Mouse (Mus musculus) heart, postnatal 14 days (tissue): ENCODE data around the gene Myo1e. TPM values are rescaled to one million over a fixed set of nuclear protein-coding genes. Genes with fewer than 3 reads are reported as not detected.
"Not testable (repeated sequence)": the region's sequence is repeated elsewhere in the genome, so short reads cannot be mapped to it uniquely, and the experiment has no call there.

Experiments used
- DNase-seq, 2 experiments: peaks; one replicate each; pipeline ENCODE4 v3.0.0; 2021 to 2022
- intact Hi-C: fragments of 180-260 bp; cut with DNase I; formaldehyde crosslinking; loops from one replicate; pipeline ENCODE4 v1.15.1; 2025
- total RNA-seq, 2 experiments: library from RNA; stranded (reverse); gene quantifications; 2 replicates each; pipeline ENCODE4 v1.2.3; 2021

The Myo1e gene
- total RNA-seq, 2 experiments from 2014 or later = 14.6 to 17.6 TPM

- intact Hi-C loops = no loop called here
- no peak for DNase-seq
These were observed 40.9 kb downstream of the Myo1e start for GRCm38 (mm10) chr9:70248046-70248445.

DNA sequence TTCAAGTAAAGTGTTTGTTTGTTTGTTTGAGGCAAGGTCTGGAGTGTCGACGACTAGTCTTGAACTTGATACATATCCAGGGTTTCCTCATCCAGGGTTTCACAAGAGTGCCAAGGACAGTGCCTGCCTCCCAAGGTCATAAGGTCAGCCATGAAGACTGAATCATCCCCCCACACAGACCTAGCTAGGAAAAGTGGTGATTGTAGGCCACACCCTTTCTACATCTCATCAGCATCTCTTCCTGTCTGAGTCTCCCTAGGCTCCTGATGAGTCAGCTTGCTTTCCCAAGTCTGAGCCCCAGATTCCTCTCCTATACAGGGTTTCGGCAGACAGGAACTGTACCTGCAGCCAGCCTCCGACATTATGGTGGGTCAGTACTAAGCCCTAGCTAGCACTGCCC lies 41.7 kb downstream of the Myo1e start:
- intact Hi-C loops = no loop called here

GRCm38 (mm10) chr9:70249881-70250681 lies 42.9 kb downstream of the Myo1e start:
- intact Hi-C loops = no loop called here
- peak; percentile 33 to 38 for DNase-seq

More for the DNA sequence above, 41.7 kb downstream of the Myo1e start:
- no peak for DNase-seq

- DNase-seq = no peak
- intact Hi-C loops = no loop called here
These were observed 44.4 kb downstream of the Myo1e start for GRCm38 (mm10) chr9:70251441-70251985.

GRCm38 (mm10) chr9:70253016-70253415 lies 45.9 kb downstream of the Myo1e start:
- DNase-seq = no peak
- intact Hi-C loops = no loop called here

DNA sequence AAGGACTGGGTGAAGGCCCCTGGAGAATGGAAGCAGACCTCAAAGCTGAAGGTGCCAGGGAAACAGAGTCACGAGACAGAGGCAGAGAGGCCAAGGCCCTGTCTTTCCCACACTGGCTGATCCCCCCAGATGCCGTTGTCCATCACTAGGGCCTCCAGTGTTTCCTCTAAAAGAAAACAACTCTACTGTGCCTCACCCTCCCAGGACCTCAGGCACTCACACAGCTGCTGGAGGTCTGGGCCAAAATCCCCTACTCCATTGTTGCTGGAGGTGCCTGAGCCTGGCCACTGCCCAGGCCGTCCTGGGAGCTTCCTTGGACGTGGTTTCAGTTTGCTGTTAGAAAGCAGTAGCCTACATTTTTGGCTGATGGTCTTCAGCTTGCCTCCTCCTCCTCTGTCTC lies 47.9 kb downstream of the Myo1e start:
- DNase-seq = no peak
- intact Hi-C loops = loop anchor here (5.0 kb wide), 1 partner anchor 33 kb away; no protein-coding TSS in a partner anchor

DNA sequence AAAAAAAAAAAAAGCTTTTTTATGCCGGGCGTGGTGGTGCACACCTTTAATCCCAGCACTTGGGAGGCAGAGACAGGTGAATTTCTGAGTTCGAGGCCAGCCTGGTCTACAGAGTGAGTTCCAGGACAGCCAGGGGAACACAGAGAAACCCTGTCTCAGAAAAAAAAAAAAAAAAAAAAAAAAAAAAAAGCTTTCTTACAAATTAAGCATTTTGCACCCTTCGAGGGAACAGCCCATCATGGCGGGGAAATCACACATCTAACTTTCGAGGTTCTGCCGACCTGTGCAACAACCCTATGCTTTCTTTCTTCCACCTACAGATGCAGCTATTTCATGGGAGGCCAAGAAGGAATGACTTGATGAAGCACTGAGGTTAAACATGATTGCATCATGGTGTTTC lies 48.9 kb downstream of the Myo1e start:
- intact Hi-C loops = loop anchor here (5.0 kb wide), 1 partner anchor 34 kb away; no protein-coding TSS in a partner anchor
- not testable (repeated sequence) for DNase-seq

DNA sequence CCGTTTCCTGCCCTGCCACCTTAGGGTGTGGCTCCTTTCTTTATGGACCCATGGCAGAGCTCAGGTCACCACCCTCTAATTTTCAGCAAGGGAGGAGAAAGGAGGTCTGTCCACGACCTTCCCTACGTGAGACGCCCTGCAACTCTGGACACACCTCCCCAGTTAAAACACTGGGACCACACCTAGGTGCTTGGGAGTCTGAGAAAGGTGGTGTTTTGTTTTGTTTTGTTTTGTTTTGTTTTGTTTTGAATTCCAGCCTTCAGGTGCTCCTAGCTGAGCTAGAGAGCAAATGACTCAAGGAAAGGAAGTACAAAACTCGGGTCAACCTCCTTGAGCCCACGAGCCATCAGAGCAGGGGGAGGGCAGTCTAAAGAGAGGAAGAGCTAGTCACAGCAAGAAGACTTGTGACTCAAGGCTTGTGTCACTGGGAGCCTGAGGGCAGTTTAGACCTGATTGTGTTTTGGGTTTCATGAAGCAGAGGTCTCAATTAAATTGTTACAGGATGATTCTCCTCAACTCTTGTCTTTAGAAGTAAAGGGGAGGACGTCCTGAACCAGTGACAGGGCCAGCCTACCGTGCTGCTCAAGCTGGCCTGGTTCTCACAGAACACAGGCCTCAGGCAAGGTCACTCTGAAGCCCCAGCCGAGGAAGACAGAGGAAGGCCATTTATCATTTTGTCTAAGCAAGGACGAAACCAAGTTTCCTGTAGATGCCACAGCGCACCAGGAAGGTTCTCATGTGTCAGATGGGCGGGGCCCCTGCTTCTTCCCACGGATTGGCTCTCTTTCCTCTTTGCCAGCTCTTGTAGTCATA lies 50.3 kb downstream of the Myo1e start:
- intact Hi-C loops = loop anchor here (5.0 kb wide), 1 partner anchor 35 kb away; no protein-coding TSS in a partner anchor
- DNase-seq = no peak

GRCm38 (mm10) chr9:70260324-70260841 lies 53.2 kb downstream of the Myo1e start:
- peak in 1 of 2 experiments; percentile 31 for DNase-seq
- intact Hi-C loops = loop anchor here (5.0 kb wide), 2 partner anchors 53 to 57 kb away; partner anchors contain the start of gene Myo1e

DNA sequence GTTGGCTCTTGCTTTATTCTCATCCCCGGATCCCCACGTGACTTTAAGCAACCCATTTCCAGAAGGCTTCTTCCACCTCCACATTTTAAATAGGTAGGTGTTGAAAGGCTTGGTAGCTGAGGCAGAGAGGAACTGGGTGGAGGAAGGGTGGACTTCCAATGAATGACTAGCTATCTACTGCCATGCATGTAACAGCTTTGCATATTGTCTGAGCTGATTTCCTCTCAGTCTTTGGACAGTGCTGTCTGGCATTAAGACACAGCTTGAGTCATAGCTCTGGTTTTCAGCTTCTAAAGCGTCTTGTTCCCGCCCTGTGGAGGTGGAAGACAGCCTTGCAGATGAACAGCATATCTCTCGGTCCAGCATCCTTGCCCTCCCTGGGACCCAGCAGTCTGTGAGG lies 54.5 kb downstream of the Myo1e start:
- DNase-seq = peak in 1 of 2 experiments; percentile 15
- intact Hi-C loops = loop anchor here (5.0 kb wide), 2 partner anchors 54 to 56 kb away; partner anchors contain the start of gene Myo1e

- intact Hi-C loops = loop anchor here (5.0 kb wide), 2 partner anchors 54 to 56 kb away; partner anchors contain the start of gene Myo1e
- DNase-seq = no peak
These were observed 56.0 kb downstream of the Myo1e start for GRCm38 (mm10) chr9:70263134-70263533.

DNA sequence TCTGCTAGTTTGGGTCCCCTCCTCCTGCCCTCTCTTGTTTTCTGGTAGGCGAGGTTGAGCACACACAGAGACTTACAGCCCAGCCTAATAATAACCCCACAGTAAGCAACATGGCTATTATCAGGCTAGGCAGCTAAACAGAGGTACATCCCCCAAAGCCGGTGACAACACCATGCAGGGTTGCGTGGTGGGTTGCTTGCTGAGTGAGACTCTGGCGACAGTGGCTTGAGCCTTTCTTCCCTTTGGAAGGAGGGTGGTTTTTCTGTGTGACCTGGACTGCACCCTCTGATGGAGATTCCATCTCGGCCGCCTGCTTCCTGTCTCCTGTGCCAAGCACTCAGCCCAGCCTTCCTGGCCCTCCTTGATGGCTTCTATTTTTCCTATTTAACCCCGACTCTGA lies 56.6 kb downstream of the Myo1e start:
- intact Hi-C loops = loop anchor here (5.0 kb wide), 2 partner anchors 54 to 56 kb away; partner anchors contain the start of gene Myo1e
- peak; percentile 36 to 52 for DNase-seq

DNA sequence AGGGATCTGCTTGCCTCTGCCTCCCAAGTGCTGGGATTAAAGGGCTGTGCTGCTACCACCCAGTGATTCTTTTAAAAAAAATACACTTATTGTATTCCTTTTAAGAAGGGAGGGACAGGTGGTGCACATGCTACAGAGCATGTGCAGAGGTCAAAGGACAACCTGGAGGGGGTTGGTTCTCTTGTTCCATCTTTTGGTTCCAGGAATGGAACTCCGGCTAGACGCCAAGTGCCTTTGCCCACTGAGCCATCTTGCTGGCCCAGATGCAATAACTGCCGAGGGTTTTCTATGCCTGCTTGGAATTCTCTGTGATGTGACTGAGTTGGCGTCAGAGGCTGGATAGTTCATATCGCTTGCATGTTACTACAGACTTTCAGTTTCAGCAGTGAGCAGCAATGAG lies 58.4 kb downstream of the Myo1e start:
- intact Hi-C loops = no loop called here

DNA sequence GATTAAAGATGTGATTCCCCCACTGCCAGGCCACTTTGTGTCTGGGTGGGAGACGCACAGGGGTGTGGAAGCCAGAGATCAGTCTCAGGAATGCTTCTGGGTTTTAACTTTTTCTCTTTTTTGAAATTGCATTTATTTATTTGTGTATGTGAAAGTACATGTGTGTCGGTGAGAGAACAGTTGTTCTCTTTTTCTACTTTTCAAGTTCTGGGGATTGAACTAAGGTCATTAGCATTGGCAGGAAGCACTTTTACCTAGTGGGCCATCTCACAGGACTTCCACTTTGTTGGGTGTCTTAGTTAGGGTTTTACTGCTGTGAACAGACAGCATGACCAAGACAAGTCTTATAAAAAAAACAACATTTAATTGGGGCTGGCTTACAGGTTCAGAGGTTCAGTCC lies 59.0 kb downstream of the Myo1e start:
- no peak for DNase-seq
- intact Hi-C loops = no loop called here

More for the DNA sequence above, 58.4 kb downstream of the Myo1e start:
- no peak for DNase-seq

DNA sequence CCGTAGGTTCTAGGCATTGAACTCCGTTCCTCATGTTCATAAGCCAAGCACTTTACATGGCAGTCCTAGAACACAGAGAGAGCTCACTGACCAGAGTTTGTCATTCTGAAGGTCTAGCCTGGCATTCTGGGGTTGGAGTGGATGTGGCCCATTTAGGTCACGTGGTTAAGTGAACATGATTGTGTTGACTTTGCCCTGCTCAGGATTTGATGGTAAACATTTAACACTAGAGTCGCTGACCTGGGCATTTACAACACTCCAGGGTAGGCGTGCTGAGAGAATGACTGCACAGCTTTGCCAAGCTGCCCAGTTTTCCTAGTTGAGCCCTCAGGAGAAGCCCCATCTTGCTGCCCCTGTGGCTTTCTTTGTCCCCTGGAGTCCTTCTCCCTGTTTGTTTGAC lies 60.0 kb downstream of the Myo1e start:
- intact Hi-C loops = no loop called here

DNA sequence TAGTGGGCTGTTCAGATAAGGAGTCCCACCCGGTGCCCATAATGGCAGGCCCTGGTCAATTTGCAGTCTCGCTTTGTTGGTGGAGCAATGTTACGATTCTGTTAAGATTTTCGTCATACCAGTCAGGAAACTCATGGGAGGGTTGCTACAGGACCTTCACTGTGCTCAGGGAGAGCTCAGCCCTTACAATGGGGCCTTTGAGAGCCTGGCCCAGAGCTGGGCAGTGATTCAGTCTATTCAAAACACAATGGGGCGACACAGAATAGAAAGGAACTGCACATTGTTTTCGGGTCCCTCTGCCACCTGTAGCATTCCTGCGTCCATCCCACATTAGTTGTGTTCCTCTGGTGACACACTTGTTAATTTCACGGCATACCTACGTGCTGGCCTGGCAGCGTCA lies 62.2 kb downstream of the Myo1e start:
- DNase-seq = no peak
- intact Hi-C loops = no loop called here

More for the DNA sequence above, 60.0 kb downstream of the Myo1e start:
- no peak for DNase-seq

GRCm38 (mm10) chr9:70270468-70270867 lies 63.3 kb downstream of the Myo1e start:
- intact Hi-C loops = no loop called here
- DNase-seq = no peak

DNA sequence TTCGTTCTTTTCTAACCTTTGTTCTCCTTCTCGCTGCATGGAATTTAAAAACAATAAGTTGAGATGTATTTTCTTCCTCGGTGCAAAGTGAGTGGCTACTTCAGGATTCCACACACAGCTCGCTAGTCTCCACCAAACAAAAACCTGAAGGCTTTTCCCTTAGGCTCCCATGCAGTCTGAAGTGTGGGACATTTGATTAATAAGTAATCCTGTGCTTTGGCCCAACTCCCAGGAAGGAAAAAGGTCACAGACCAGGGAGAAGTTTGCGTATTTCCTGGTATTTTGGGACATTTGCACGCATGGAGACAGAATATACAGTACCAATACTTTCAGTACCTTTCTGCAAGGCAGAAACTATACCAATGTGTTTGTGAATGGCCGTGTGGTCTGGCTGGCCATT lies 64.0 kb downstream of the Myo1e start:
- intact Hi-C loops = no loop called here
- DNase-seq = no peak

DNA sequence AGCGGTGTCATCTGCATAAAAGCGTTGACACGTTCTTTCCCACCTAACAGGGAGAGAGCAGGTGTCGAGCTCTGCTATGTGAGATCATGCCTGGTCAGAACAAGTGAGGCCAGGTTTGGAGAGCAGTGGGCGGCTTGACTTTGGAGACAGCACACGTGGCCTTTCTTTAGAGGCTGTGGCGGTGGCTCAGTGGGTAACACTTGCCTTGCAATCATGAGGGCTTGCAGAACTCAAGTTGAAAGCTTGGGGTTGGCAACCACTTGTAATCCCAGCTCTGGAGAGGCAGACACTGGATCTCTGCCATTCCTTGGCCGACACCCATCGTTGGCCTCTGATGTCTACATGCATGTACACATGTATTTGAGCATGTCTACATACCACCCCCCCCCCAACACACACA lies 64.5 kb downstream of the Myo1e start:
- intact Hi-C loops = no loop called here
- DNase-seq = no peak

- intact Hi-C loops = no loop called here
These were observed 66.9 kb downstream of the Myo1e start for GRCm38 (mm10) chr9:70274071-70274470.

DNA sequence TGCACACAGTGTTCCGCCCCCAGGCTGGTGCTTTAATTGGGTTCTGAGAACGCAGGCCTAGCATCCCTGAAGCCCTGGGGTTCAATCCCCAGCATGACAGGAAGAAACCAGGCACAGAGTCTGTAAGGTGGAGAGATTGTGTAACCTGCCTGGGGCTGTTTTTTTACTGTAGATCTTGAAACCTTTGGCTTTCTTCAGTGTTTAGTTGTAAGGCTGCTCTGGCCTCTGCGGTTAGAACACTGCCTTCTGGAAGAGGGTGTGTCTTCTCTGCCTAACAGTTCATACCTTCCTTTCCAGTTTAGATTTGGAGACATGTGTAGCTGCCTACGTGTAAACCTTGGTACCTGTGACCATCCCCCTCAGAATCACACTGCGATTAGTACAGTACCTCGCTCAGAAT lies 67.3 kb downstream of the Myo1e start:
- intact Hi-C loops = no loop called here
- DNase-seq = no peak

More at GRCm38 (mm10) chr9:70274071-70274470, 66.9 kb downstream of the Myo1e start:
- DNase-seq = no peak
